Mouse (Mus musculus) layer of hippocampus, adult 2 months (tissue): Measurements from ENCODE around the gene Adcy9. TPM values are rescaled to one million over a fixed set of nuclear protein-coding genes. Genes with fewer than 3 reads are reported as not detected.

ENCODE experiments used
- DNase-seq, 2 experiments: peaks; one replicate each; pipeline ENCODE4 v3.0.0; 2022; ENCODE audit warnings: low spot score in 2 of 2
- H3K27ac ChIP-seq: fragments of 200-600 bp; 2 replicates; pipeline ENCODE4 v1.8.1; 2022
- H3K4me3 ChIP-seq: fragments of 200-600 bp; 2 replicates; pipeline ENCODE4 v1.8.1; 2022; ENCODE audit warnings: mild to moderate bottlenecking
- CTCF ChIP-seq: fragments of 200-600 bp; conservative IDR thresholded peaks from 2 replicates; pipeline ENCODE4 v1.8.1; 2022; ENCODE audit warnings: antibody characterized with exemption, mild to moderate bottlenecking, moderate library complexity
- long read RNA-seq, 2 experiments: library from polyadenylated mRNA; stranded (forward); transcript quantifications; one replicate each; pipeline ENCODE4 v2.0.0; 2021; ENCODE audit warnings: borderline mapping rate in 2 of 2
- total RNA-seq, 2 experiments: library from RNA; stranded (reverse); gene quantifications; 2 replicates each; pipeline ENCODE4 v1.2.3; 2021

The Adcy9 gene
- total RNA-seq = 100 to 1,000 TPM; 104 to 109 TPM
- long read RNA-seq, experiment 1, full-length matches to known transcripts = 16 of 25 reads
- long read RNA-seq, experiment 1, partial matches to known transcripts = 4 of 25 reads
- long read RNA-seq, experiment 1, other reads (novel, unspliced or antisense) = 5 of 25 reads
- long read RNA-seq, experiment 2, full-length matches to known transcripts = 15 of 45 reads
- long read RNA-seq, experiment 2, partial matches to known transcripts = 3 of 45 reads
- long read RNA-seq, experiment 2, other reads (novel, unspliced or antisense) = 27 of 45 reads

DNA sequence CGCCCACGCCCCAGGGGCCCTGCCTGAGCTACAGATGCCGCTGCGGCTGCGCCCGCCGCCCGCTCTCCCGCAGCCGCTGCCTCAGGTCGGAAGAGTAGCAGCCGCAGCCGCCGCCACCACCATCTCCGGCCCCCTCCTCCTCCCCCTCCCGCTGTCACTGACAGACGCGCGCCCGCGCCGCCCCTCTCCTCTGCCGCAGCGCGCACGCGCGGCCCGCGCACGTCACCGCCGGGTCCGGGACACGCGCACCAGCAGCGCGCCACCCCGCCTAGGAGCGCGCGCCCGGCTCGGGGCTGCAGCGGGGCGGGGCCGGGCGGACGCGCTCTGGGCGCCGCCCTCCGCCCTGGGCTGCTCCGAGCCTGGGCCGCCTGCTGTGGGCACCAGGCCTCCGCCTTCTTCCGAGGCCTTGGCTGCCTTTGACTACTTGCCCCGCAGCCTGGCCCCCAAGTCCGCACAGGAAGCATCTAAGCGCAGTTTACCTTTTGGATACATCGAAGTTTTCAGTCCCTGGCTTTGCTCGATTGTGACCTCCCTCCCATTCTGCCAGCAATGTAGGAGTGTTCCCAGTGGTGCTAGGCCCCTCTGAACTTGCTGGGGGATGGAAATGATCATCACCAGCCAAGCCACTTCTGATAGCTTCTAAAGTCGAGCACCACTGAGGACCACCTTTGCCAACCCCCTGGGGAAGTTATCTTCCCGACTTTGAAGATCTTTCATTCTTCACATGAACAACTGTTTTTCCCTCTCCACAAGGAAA lies at the start of gene Adcy9:
Adcy9 (minus strand) TSS at position 201 of the 757 bp plus-strand sequence.
- Histone ChIP-seq H3K27ac (peak within 1 kb of the TSS; percentile 99), H3K4me3 (peak within 1 kb of the TSS; percentile 94)
- peak; percentile 91 to 94 for DNase-seq
- no peak for TF ChIP-seq CTCF

DNA sequence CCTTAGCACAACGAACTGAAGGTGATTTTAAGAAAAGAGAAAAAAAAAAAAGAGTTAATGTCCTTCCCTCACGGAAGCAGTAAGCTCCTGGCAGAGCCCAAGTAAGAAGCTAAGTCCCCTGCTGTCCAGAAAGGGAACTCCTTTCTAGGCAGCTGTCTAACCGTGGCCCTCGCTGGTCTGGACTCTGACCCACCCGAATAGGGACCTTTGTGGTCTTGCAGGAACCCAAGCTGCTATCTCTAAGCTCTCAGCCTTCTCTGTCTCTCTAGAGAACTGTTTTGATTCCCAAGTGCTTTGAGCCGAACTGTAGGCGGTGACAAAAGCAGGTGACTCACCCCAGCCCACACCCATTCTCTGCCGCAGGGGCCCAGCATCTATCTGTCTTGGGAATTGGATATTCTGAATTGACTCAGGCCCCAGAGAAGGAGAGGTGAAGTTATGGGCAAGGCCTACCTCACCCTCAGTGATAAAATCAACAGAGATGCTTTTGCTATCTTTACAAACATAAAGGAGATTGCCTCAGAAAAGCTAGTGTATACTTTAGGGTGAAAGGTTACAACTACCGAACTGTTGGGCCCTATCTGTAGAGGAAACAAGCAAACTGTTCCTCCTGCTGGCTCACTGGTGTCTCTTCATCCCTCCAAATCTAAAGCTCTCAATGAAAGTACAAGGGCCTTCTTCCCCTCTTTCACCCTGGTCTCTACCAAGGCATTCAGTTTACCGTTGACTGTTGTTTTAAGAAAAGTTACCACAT lies 49.5 kb upstream of the Adcy9 start:
- no peak overlapping the region for H3K4me3 ChIP-seq
- DNase-seq = peak in 1 of 2 experiments; percentile 37
- peak overlapping the region; percentile 67 for H3K27ac ChIP-seq

DNA sequence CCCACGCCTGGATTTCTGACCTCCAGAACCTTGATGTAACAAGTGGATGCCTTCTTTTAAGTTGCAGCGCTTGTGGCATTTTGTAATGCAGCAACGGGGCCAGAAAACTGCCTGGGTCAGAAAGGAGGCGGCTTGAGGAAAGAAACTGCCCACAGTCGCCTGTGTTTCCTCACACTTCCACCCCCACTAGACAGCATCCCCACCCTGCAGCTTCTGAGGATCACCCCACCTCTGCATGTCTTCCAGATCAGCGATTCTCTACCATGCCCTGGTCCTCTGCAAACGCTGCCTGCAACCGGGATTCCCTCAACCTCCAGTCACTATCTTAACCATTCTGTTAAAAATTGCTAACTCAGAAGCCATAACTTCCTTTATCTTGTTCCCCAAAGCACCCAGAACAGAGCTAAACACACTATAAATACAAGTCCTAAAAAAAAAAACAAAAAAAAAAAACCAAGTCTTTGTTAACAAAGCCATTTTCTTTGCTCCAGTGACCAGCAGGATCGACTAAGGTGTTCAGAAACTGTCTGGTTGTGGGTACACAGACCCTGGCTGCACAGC lies 44.3 kb upstream of the Adcy9 start:
- H3K27ac ChIP-seq = no peak overlapping the region
- H3K4me3 ChIP-seq = no peak overlapping the region
- TF ChIP-seq CTCF = no peak
- DNase-seq = no peak

More for the DNA sequence above, 49.5 kb upstream of the Adcy9 start:
- peak; percentile 58 for TF ChIP-seq CTCF

DNA sequence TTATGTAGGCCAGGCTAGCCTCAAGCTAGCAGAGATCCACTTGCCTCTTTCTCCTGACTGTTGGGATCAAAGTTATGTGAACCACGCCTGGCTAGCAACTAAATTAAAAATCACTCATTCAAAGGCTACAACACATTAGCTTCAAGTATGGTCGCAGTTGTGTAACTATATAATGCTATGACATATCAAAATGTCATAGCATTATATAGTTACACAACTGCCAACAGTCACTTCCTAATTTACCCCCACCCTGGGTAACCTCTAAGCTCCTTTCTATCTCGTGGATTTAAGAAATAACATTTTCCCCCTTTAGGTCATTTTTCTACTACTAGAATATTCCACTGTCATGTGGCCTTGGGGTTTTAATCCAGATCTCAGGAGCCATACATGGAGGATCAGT lies 37.6 kb upstream of the Adcy9 start:
- no peak for DNase-seq
- no peak for TF ChIP-seq CTCF
- Histone ChIP-seq H3K4me3 (no peak overlapping the region), H3K27ac (peak overlapping the region; percentile 95)

- H3K4me3 ChIP-seq = no peak overlapping the region
- TF ChIP-seq CTCF = no peak
- peak overlapping the region; percentile 95 for H3K27ac ChIP-seq
- peak; percentile 68 to 79 for DNase-seq
These were observed 36.1 kb upstream of the Adcy9 start for GRCm38 (mm10) chr16:4456391-4456790.

- H3K27ac ChIP-seq = peak overlapping the region; percentile 95
- no peak overlapping the region for H3K4me3 ChIP-seq
- no peak for DNase-seq
- TF ChIP-seq CTCF = no peak
These were observed 35.4 kb upstream of the Adcy9 start for GRCm38 (mm10) chr16:4455693-4456092.

- Histone ChIP-seq H3K4me3 (no peak overlapping the region), H3K27ac (peak overlapping the region; percentile 95)
- TF ChIP-seq CTCF = no peak
- peak in 1 of 2 experiments; percentile 50 for DNase-seq
These were observed 34.3 kb upstream of the Adcy9 start for GRCm38 (mm10) chr16:4454563-4454962.

DNA sequence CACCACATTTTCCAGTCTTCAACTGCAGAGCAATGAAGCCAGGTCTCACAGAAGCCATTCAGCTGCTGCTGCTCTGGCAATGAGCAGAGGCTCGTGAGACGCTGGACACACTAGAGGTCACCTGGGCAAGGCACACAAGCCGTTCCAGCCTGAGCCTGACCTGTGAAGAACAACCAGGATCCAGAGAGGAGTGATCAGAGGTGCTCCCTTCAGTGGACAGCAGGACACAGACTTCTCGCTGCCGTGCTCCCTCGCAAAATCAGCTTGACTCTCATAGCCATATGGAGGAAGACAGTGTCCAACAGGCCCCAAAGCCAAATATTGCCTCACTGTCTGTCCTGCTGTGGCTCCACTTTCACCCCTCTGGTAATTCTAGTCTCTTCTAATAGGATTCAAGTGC lies 29.1 kb upstream of the Adcy9 start:
- no peak for TF ChIP-seq CTCF
- Histone ChIP-seq H3K27ac (peak overlapping the region; percentile 78; the same call in 1 of the 2 replicates), H3K4me3 (no peak overlapping the region)
- DNase-seq = no peak

DNA sequence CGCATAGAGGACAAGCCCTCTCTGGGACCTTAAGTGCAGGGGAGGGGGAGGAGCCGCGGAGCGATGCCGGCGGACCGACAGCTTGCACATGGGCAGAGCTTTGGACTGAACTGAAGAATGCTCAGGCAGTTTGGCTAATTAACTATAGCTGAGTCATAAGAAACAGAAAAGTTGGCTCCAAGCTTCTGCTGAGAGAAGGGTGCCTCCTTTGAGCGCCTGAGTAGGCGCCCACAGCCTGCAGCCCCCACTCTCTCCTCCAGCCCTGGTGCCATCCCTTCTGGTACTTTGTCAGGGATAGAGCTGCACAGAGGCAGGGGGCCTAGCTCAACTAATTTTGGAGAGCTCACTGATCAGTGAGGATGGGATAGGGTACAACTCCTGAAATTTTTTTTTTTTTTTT lies 27.9 kb upstream of the Adcy9 start:
- TF ChIP-seq CTCF = no peak
- Histone ChIP-seq H3K4me3 (no peak overlapping the region), H3K27ac (peak overlapping the region; percentile 78)
- DNase-seq = peak; percentile 51 to 86

- H3K4me3 ChIP-seq = no peak overlapping the region
- H3K27ac ChIP-seq = no peak overlapping the region
- no peak for DNase-seq
- TF ChIP-seq CTCF = no peak
These were observed 26.1 kb upstream of the Adcy9 start for GRCm38 (mm10) chr16:4446395-4446794.

DNA sequence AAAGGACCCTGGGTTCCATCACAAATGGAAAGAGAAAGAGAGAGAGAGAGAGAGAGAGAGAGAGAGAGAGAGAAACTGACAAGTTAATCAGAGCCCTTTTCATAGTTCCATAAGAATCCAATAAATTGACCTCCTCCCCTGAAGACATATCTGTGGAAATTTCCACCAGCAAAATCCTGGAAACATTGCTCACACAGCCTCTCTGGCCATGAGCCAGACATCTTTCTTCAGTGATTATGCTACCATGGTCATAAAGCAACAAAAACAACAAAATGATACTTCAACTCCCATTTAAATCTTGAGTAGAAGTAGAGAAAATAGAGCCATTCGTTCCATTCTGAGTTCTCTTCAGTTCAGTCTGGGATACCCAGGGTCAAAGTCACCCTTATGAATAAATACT lies 24.1 kb upstream of the Adcy9 start:
- H3K4me3 ChIP-seq = no peak overlapping the region
- no peak overlapping the region for H3K27ac ChIP-seq
- DNase-seq = no peak
- TF ChIP-seq CTCF = no peak

DNA sequence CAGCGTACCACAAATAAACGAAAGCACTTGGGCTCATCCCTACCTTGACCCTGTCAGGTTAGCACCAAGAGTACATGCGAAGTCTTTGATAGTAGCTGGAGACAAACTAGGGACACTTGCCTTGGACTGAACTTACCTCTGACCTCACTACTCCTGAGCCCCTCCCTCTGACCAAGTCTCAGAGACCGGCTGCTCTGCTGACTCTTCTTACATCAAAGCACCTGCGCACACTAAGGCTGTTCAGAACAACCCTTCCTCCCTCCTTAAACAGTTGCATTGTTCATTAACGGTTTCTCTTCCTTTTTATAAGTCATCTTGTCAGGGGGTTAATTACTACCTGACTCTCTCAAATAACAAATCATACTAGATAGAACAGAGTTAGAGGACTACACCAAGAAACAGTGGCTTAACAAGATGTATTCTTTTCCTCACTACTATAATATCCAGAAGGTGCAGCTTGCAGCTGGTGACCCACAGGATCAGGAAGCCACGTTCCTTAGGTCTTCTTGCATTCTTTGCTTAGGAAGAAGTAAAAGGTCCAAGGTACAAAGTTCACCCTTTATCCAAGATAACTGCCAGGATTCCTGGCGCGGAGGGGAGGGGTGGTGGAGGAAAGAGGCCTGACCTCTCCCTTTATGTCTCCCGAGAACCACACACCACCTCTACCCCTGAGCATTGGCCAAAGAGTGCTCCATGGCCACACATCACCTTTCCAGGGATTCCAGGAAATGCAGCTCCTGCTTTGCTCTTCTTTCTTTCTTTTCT lies 19.2 kb upstream of the Adcy9 start:
- DNase-seq = no peak
- Histone ChIP-seq H3K4me3 (no peak overlapping the region), H3K27ac (no peak overlapping the region)
- no peak for TF ChIP-seq CTCF
